Mouse (Mus musculus): ENCODE measurements around the gene Tcl1b1.

DNA sequence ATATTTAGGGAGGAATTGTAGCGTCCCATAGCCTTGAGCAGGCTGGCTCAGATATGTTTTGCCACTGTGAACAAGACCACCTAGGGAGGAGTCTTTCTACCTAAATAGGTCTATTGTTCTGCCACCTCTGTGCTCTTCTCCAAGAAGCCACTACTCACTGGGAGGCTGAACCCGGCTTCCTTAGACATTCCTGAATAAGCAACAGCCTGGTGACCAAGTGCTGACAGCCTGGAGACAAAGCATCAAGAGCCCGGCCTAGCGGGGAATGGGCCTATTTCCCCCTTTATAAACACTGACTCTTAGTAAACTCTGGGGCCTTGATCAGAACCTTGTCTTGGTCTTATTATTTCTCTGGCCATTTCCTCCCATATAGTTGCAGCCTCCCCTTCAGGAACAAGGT lies 33.0 kb upstream of the Tcl1b1 start:
- no peak for TF ChIP-seq CTCF (IDR thresholded peaks at IDR 0.05; ENCODE audit: low read depth, low read length)
- no peak for TF ChIP-seq EP300 (IDR thresholded peaks at IDR 0.05; ENCODE audit: insufficient read depth, low read depth, low read length)
- no peak for TF ChIP-seq POLR2A (IDR thresholded peaks at IDR 0.05; ENCODE audit: insufficient read depth, low read length)

All from ES-Bruce4 (cell line).